Mouse (Mus musculus) left cerebral cortex, adult 8-10 months (tissue): ENCODE data around the gene Lhfpl2. TPM values are rescaled to one million over a fixed set of nuclear protein-coding genes. Genes with fewer than 3 reads are reported as not detected.

ENCODE experiments used
- DNase-seq, 2 experiments: peaks; one replicate each; pipeline ENCODE4 v3.0.0; 2022; ENCODE audit warnings: low spot score in 2 of 2
- total RNA-seq, 4 experiments: library from RNA; stranded (reverse); gene quantifications; 2 replicates each; pipeline ENCODE4 v1.2.4; 2022

Gene Lhfpl2
- total RNA-seq, 4 experiments from 2014 or later: 13.8 to 16.9 (median 14.8) TPM

- DNase-seq: no peak
Measured at GRCm38 (mm10) chr13:94174577-94175279, 117.1 kb downstream of the Lhfpl2 start.

GRCm38 (mm10) chr13:94175379-94176050 lies 117.9 kb downstream of the Lhfpl2 start:
- DNase-seq: no peak

- no peak for DNase-seq
Measured at GRCm38 (mm10) chr13:94177148-94177547, 119.6 kb downstream of the Lhfpl2 start.

DNA sequence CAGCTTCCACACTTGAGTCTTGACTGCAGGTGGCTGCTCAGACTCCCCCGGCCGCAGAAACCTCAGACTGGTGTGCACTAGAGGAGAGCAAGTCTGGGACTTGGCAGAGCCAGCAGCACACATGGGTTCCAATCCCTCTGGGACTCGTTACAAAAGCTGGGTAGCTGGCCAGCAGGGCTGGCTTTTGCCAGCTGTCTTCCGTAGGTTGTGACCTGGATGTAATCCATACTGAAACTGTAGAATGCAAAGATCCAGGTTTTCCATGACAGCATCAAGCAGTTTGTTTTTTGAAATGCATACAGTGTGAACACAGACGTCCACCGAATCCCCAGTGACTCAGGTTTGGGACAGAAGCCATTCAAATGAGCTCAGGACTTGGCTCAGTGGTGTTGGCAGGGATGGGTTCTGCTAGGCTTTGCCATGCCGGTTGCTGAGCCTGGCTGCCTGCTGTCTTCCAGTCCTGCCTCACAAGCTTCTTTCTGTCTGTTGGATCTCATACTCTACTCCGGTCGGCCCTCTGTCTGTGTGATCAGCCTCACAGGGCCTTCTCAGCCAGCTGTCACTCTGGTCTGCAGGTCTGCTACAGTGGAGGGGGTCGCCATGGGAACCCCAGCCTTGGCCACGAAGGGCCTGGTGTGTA lies 120.9 kb downstream of the Lhfpl2 start:
- DNase-seq: peak; percentile 52 to 86

DNA sequence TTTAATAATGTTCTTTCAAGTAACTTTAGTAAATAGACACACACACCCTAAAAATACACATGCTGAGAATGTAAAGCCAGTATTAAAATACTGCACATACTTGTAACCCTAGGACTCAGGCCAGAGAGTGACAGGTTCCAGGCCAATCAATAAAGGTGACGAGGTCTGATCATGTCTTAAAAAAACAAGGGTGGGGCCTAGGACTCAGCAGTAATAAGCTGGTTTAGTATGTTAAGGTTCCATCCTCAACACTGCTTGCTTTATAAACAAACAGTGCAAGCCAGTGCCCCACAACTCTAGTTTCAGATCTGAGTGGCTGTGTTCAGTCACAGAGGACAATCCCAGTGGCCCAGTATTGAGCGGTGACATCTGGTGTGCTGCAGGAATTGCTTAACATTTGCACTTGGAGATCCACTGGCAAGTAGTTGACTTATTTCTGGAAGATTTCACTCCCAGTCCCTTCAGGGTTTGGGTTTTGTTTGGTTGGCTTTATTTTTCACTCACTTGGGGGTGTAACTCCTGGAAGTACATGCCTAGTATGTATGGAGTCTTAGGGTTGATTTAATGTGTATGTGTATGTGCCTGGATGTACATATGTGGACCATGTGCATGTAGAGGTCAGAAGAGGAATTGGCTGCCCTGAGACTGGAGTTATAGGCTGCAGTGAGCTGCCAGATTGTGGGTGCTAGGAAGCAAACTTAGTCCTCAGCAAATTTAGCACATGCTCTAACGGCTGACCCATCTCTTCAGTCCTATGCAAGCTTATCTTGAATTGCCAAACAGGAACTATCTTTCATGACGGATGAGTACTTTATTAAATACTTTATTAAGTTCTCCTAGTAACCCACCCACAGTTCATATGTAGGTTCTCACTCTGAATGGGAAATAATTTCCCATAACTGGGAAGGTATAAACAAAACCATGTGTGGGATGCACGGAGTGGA lies 123.2 kb downstream of the Lhfpl2 start:
- no peak for DNase-seq

GRCm38 (mm10) chr13:94182026-94182425 lies 124.4 kb downstream of the Lhfpl2 start:
- no peak for DNase-seq

GRCm38 (mm10) chr13:94183372-94184021 lies 125.9 kb downstream of the Lhfpl2 start:
- DNase-seq: no peak

GRCm38 (mm10) chr13:94184726-94185456 lies 127.3 kb downstream of the Lhfpl2 start:
- no peak for DNase-seq

DNA sequence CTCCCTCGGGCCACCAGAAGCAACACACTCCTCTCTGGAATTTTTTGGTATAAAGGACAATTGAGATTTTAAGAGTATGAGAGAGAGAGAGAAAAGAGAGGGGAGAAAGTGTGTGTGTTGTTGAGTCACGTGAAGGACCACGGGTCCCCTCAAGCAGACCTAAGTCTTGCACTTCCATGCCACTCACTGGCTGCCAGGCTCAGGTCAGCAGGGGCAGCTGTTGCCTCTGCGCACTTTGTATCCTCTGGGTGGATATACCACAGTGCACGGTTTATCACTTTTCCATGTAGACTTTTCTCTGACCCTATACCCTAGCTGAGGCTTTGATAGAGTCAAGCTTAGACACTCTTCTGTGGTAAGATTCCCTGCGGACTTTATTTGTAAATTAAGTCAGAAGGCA lies 128.0 kb downstream of the Lhfpl2 start:
- no peak for DNase-seq

- DNase-seq: no peak
Measured at GRCm38 (mm10) chr13:94188200-94189086, 130.8 kb downstream of the Lhfpl2 start.

DNA sequence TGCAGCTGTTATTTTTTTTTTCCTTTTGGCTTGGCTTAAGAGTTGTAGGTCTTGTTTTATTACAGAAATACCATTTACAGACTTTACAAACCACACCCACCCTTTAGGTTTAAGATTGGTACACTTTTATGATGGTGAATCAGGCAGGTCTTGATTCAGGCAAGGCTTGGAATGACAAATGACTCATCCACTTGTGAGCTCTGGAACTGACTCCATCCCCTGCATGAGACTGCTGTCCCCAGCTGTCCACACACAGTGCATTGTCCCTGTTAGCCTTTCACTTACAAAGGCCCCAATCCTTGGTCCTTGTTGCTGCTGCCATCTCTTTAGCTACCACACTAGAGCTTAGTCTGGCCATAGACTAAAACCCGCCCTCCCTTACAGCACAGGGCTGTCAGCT lies 132.8 kb downstream of the Lhfpl2 start:
- DNase-seq: no peak

GRCm38 (mm10) chr13:94193227-94193626 lies 135.6 kb downstream of the Lhfpl2 start:
- no peak for DNase-seq

- DNase-seq: no peak
Measured at GRCm38 (mm10) chr13:94198616-94199015, 141.0 kb downstream of the Lhfpl2 start.

- no peak for DNase-seq
Measured at GRCm38 (mm10) chr13:94199829-94200228, 142.2 kb downstream of the Lhfpl2 start.

GRCm38 (mm10) chr13:94205234-94205633 lies 147.6 kb downstream of the Lhfpl2 start:
- no peak for DNase-seq

DNA sequence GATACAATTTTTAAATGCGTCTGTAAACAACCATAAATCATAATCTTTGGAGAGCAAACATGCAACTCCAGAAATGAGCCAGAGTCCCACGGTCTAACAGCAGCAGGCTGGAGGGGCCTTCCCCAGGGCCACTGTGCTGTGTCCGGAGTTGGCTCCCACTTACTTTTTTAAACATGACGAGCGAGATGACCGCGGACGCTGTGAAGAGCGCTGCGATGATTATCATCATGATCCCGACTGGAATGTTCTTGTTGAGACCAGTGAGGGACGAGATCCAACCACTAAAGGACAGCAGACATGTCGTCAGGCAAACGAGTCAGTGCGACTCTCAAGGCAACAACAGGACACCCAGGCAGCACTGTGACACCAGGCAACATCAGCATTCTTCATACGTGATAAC lies 150.4 kb downstream of the Lhfpl2 start:
- DNase-seq: no peak

GRCm38 (mm10) chr13:94208892-94209291 lies 151.3 kb downstream of the Lhfpl2 start:
- no peak for DNase-seq

GRCm38 (mm10) chr13:94211236-94212119 lies 153.9 kb downstream of the Lhfpl2 start:
- no peak for DNase-seq
